Mouse (Mus musculus): Measurements from ENCODE around the gene Cab39l. TPM values are rescaled to one million over a fixed set of nuclear protein-coding genes. Genes with fewer than 3 reads are reported as not detected.

The Cab39l gene
- 10 to 100 TPM; 36.9 to 53.7 TPM for total RNA-seq (2023)

GRCm38 (mm10) chr14:59440558-59441471, at the start of gene Cab39l, which contains the start of gene Setdb2:
TSS of gene Cab39l (plus strand) at chr14:59440972.
TSS of gene Setdb2 (minus strand) at chr14:59440884.

GRCm38 (mm10) chr14:59395281-59395680, 45.5 kb upstream of the Cab39l start, which contains the start of gene Phf11c:
TSS of gene Phf11c (minus strand) at chr14:59395381.

DNA sequence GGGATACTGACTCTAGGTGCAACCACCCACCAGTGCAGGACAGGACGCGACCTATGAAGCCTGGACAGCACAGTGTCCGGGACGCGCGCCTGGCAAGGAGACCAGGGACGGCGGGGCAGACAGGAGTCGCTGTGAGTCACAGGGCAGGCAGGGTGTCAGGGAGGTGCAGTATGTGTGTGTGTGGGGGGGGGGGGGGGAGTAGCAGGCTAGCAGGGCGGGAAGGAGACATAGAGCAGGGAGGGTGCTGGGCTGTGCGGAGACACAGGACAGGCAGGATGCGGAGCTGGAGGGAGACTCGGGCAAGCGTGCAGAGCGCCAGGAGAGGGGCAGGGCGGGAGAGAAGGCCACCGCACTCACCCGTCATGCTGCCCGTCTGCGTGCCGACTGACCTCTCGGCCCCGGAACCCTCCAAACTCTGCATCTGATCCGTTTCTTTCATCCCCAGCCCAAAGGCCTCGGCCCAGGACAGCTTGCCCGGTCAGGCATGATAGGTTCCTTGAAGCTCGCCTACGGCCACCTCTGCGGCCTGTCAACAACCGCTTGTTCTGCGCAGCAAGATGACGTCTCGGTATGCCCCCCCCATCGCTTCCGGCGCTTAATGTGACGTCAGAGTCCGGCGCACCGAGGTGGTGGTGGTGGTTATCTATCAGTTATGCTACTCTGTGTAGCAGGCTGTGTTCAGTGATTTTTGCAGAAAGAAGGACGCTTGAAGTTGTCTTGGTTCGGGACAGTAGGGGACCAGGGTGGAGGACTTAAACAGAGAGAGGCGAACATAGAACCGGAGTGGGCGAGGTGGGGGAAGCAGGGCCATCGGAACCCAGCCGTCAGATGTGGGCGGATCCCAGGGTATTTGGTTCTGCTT, 156.9 kb downstream of the Cab39l start, which contains the start of gene Cdadc1:
Gene Cdadc1 (minus strand): TSS at position 562 of the 862 bp plus-strand sequence.

DNA sequence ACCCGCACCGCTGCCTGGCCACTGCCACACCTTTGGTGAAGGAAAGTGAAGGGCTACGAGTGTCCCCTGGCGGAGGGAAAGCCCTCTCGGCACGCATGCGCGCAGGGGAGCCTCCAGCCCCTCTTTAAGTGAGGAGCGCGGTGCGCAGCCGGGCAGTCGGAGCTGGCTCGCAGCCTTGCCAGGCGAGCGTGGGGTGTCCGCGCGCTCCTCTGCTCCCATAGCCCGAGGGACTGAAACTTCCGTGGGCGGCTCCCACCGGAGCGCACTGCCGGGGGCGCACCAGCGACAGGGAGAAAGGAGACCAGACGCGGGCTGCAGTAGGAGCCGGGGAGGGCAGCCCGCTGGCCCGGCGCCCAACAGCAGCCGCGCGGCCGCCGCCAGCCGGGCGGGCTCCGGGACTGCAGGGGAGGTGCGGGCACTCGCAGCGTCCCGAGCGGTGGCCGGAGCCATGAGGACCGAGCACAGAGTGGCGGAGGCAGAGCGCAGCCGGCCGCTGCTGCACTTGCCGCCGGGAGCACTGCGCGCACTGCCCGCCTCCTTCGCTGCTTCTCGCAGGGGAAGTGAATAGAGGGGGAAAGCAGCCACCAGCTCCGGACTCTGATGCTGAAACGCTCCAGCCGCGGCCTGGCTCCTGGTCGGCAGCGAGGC, 184.5 kb downstream of the Cab39l start, which contains the start of gene Shisa2:
Gene Shisa2 (plus strand): TSS at position 151 of the 648 bp plus-strand sequence.

Other genes with a start within 250 kb of the Cab39l start
- gene Rcbtb1, start 239.8 kb upstream of the Cab39l start, total RNA-seq (2023) = 10 to 100 TPM; 32.5 to 36.2 TPM
- gene Gm6904, start 180.8 kb upstream of the Cab39l start, total RNA-seq (2023) = 1 to 10 TPM; 1.6 to 3.9 TPM
- 1 to 10 TPM; 3.7 to 8.0 TPM for gene Phf11a, start 143.4 kb upstream of the Cab39l start, total RNA-seq (2023)
- 10 to 100 TPM; 34.1 to 47.2 TPM for gene Phf11b, start 99.6 kb upstream of the Cab39l start, total RNA-seq (2023)
- 10 to 100 TPM in 1 of 2 experiments, 1 to 10 TPM in 1; 8.2 to 11.2 TPM for gene Phf11d, start 75.5 kb upstream of the Cab39l start, total RNA-seq (2023)
- 1 to 10 TPM; 4.3 to 8.0 TPM for gene Phf11c, start 45.6 kb upstream of the Cab39l start, total RNA-seq (2023)
- 10 to 100 TPM; 62.7 to 66.0 TPM for gene Setdb2, start 88 bp upstream of the Cab39l start, total RNA-seq (2023)
- gene Cdadc1, start 157.0 kb downstream of the Cab39l start, total RNA-seq (2023) = 10 to 100 TPM; 34.9 to 44.5 TPM
- gene Shisa2, start 184.3 kb downstream of the Cab39l start, total RNA-seq (2023) = not detected